Mouse (Mus musculus) lung, postnatal 0 days (tissue): ENCODE data around the gene Skint8. TPM values are rescaled to one million over a fixed set of nuclear protein-coding genes. Genes with fewer than 3 reads are reported as not detected.

Experiments used
- ATAC-seq: fragments of 200-750 bp; cut with Nextera tagmentation; 2 replicates; pipeline ENCODE4 v1.8.0; 2017; ENCODE audit warnings: moderate library complexity
- DNase-seq: peaks from one replicate; pipeline ENCODE4 v3.0.0-alpha.2; 2016; ENCODE audit warnings: low spot score
- H3K27ac ChIP-seq: fragments of 300-500 bp; sonication (generic); 2 replicates; pipeline ENCODE4 v1.5.1; 2014; ENCODE audit warnings: antibody characterized with exemption, mild to moderate bottlenecking, low read length, mixed read lengths
- H3K27me3 ChIP-seq: fragments of 300-500 bp; sonication (generic); replicated peaks from 2 replicates; pipeline ENCODE4 v1.6.1; 2014; ENCODE audit warnings: low read length, mixed read lengths; ENCODE audit not compliant: insufficient read depth
- H3K36me3 ChIP-seq: fragments of 300-500 bp; sonication (generic); 2 replicates; pipeline ENCODE4 v1.6.1; 2014; ENCODE audit warnings: low read length, mixed read lengths; ENCODE audit not compliant: insufficient read depth
- H3K4me1 ChIP-seq: fragments of 300-500 bp; sonication (generic); 2 replicates; pipeline ENCODE4 v1.6.1; 2014; ENCODE audit warnings: antibody characterized with exemption, low read depth, low read length, mixed read lengths; ENCODE audit not compliant: insufficient read depth
- H3K4me2 ChIP-seq: fragments of 300-500 bp; sonication (generic); replicated peaks from 2 replicates; pipeline ENCODE4 v1.6.1; 2014; ENCODE audit warnings: low read depth, mild to moderate bottlenecking, low read length, moderate library complexity, mixed read lengths
- H3K4me3 ChIP-seq: fragments of 300-500 bp; sonication (generic); 2 replicates; pipeline ENCODE4 v1.5.1; 2014; ENCODE audit warnings: low read depth, low read length
- H3K9ac ChIP-seq: fragments of 300-500 bp; sonication (generic); replicated peaks from 2 replicates; pipeline ENCODE4 v1.6.1; 2014; ENCODE audit warnings: low read depth, mild to moderate bottlenecking
- H3K9me3 ChIP-seq: fragments of 300-500 bp; sonication (generic); 2 replicates; pipeline ENCODE4 v1.6.1; 2016; ENCODE audit warnings: low read length, mixed read lengths
- CTCF ChIP-seq: IDR thresholded peaks from 2 replicates; pipeline ENCODE4 v1.5.1; 2016; ENCODE audit warnings: antibody characterized with exemption, mild to moderate bottlenecking
- EP300 ChIP-seq: IDR thresholded peaks from 2 replicates; pipeline ENCODE4 v1.6.1; 2016; ENCODE audit warnings: antibody characterized with exemption, mild to moderate bottlenecking, control low read depth
- WGBS: fragments of 180-500 bp; shearing (Covaris S2); extraction: QIAGEN DNeasy Blood & Tissue Kit; methylation state at CpG from one replicate; pipeline ENCODE4 v1.1.7; 2014; 5-methylcytosine and 5-hydroxymethylcytosine counted together
- polyA plus RNA-seq: library from polyadenylated mRNA; unstranded; fragments of >200 nt; fragmentation: Nextera tagmentation; extraction: Ambion mirVana; gene quantifications from 2 replicates; pipeline ENCODE4 v1.2.1, GENCODE M21; 2015

The Skint8 gene
- polyA plus RNA-seq, 1 experiment from 2014 or later, result not detected

GRCm38 (mm10) chr4:111963669-111964068 is 44.5 kb downstream of the Skint8 start:
- no peak overlapping the region for H3K4me3 ChIP-seq
- no peaks in the 10 kb centered on the region for H3K36me3 ChIP-seq
- no peaks in the 10 kb centered on the region for H3K27me3 ChIP-seq
- no peak overlapping the region for H3K4me2 ChIP-seq
- no peak for DNase-seq
- 67% methylated on average over 3 of the region's 3 CpGs for WGBS
- no peak overlapping the region for H3K9ac ChIP-seq
- H3K4me1 ChIP-seq, result no peaks in the 10 kb centered on the region
- no peak overlapping the region for H3K27ac ChIP-seq
- ATAC-seq, result no peak
- no peaks in the 10 kb centered on the region for H3K9me3 ChIP-seq
- TF ChIP-seq CTCF (no peak), EP300 (no peak)

- H3K9me3 ChIP-seq, result no peaks in the 10 kb centered on the region
- no peak for DNase-seq
- H3K27me3 ChIP-seq, result no peaks in the 10 kb centered on the region
- no peak for ATAC-seq
- H3K4me3 ChIP-seq, result no peak within 1 kb of the TSS
- H3K4me1 ChIP-seq, result no peaks in the 10 kb centered on the region
- H3K9ac ChIP-seq, result no peak within 1 kb of the TSS
- WGBS, result 95% methylated on average over 1 of the region's 1 CpGs
- no peak for TF ChIP-seq CTCF
- no peak for TF ChIP-seq EP300
- H3K27ac ChIP-seq, result no peak within 1 kb of the TSS
- H3K4me2 ChIP-seq, result no peak within 1 kb of the TSS
- no peaks in the 10 kb centered on the region for H3K36me3 ChIP-seq
Measured at GRCm38 (mm10) chr4:111972623-111973022, 53.4 kb downstream of the Skint8 start, which contains the start of gene Skint7. Gene Skint7, plus strand, starts transcription at chr4:111972923.

Other genes starting within 250 kb of the Skint8 start
- 33.2 and 33.4 TPM in 2 replicates for gene Spata6, start 199.4 kb upstream of the Skint8 start, polyA plus RNA-seq
- 0.10 and 0.20 TPM in 2 replicates for gene Slc5a9, start 16.5 kb upstream of the Skint8 start, polyA plus RNA-seq
- gene Skint7, start 53.5 kb downstream of the Skint8 start, polyA plus RNA-seq, result not detected in 2 replicates
- gene Skint1, start 86.9 kb downstream of the Skint8 start, polyA plus RNA-seq, result not detected in 2 replicates
- gene Skint4, start 152.6 kb downstream of the Skint8 start, polyA plus RNA-seq, result not detected in 2 replicates